Mouse (Mus musculus) liver, embryonic 12.5 days (tissue): ENCODE results near the gene Map10. TPM values are rescaled to one million over a fixed set of nuclear protein-coding genes. Genes with fewer than 3 reads are reported as not detected.

Experiments
- ATAC-seq: fragments of 200-750 bp; cut with Nextera tagmentation; 2 replicates; pipeline ENCODE4 v1.8.0; 2017; ENCODE audit warnings: moderate number of reproducible peaks, mild to moderate bottlenecking, moderate library complexity
- H3K27ac ChIP-seq: fragments of 300-500 bp; sonication (generic); 2 replicates; pipeline ENCODE4 v1.5.1; 2016; ENCODE audit warnings: mild to moderate bottlenecking
- H3K27me3 ChIP-seq: fragments of 300-500 bp; sonication (generic); replicated peaks from 2 replicates; pipeline ENCODE4 v1.6.1; 2016; ENCODE audit warnings: mild to moderate bottlenecking, moderate library complexity
- H3K36me3 ChIP-seq: fragments of 300-500 bp; sonication (generic); 2 replicates; pipeline ENCODE4 v1.6.1; 2016; ENCODE audit warnings: mild to moderate bottlenecking, moderate library complexity
- H3K4me1 ChIP-seq: fragments of 300-500 bp; sonication (generic); 2 replicates; pipeline ENCODE4 v1.6.1; 2016
- H3K4me2 ChIP-seq: fragments of 300-500 bp; sonication (generic); 2 replicates; pipeline ENCODE4 v1.6.1; 2016; ENCODE audit warnings: mild to moderate bottlenecking, moderate library complexity
- H3K4me3 ChIP-seq: fragments of 300-500 bp; sonication (generic); 2 replicates; pipeline ENCODE4 v1.5.1; 2016; ENCODE audit warnings: mild to moderate bottlenecking, moderate library complexity
- H3K9ac ChIP-seq: fragments of 300-500 bp; sonication (generic); 2 replicates; pipeline ENCODE4 v1.6.1; 2016; ENCODE audit warnings: mild to moderate bottlenecking, moderate library complexity
- H3K9me3 ChIP-seq: fragments of 300-500 bp; sonication (generic); replicated peaks from 2 replicates; pipeline ENCODE4 v1.6.1; 2016; ENCODE audit warnings: mild to moderate bottlenecking, moderate library complexity
- WGBS: fragments of 180-500 bp; shearing (Covaris S2); methylation state at CpG from one replicate; pipeline ENCODE4 v1.1.7; 2016; ENCODE audit not compliant: insufficient replicate concordance; 5-methylcytosine and 5-hydroxymethylcytosine counted together
- polyA plus RNA-seq: library from polyadenylated mRNA; unstranded; fragments of >200 nt; fragmentation: Nextera tagmentation; extraction: Ambion mirVana; gene quantifications from 2 replicates; pipeline ENCODE4 v1.2.1, GENCODE M21; 2016

Map10 gene
- polyA plus RNA-seq, 1 experiment from 2014 or later = 1.3 TPM

DNA sequence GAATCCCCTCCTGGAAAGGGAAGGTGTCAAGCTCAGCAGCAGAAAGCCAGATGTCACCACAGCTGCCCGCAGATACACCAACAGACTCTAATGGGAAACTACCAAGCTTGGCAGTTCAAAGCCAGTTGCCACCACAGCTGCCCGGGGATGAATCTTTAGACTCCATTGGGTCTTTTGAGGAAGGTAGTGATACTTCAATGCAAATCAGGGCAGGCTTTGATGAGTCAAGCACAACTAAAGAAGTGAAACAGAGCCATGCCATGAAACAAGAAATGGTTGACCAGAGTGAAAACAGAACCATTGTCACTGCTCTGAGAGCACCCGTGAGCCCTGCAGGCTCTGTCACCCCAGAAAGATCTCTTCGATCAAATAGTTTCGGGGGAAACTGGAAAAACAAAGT lies 1.8 kb downstream of the Map10 start:
- H3K9me3 ChIP-seq = peaks cover 23% of the 10 kb centered on the region
- ATAC-seq = no peak
- no peak overlapping the region for H3K4me3 ChIP-seq
- H3K27ac ChIP-seq = no peak overlapping the region
- H3K27me3 ChIP-seq = no peaks in the 10 kb centered on the region; the same call in 1 of the 2 replicates
- H3K4me1 ChIP-seq = peaks cover 12% of the 10 kb centered on the region
- WGBS = 83% methylated on average over 5 of the region's 5 CpGs
- H3K9ac ChIP-seq = no peak overlapping the region
- H3K36me3 ChIP-seq = peaks cover 8% of the 10 kb centered on the region; the same call in 1 of the 2 replicates
- no peak overlapping the region for H3K4me2 ChIP-seq

DNA sequence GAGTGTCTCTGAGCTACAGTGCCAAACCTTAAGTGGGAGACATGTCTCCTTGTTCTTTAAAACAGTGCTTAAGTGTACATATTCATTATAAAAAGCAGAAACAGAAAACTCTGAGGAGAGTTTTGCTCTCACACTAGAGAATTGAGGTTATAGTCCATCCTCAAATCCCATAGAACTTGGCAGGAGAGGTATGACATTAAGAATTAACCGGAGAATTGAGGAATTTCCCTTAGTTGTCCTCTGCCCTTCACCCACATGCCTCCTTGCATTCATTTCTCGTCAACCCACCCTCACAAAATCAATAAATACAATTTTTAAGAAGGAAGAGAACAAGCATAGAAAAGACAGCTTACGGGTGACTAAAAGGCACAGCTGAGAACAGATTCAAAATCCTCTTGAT lies 6.2 kb downstream of the Map10 start:
- Histone ChIP-seq H3K4me3 (no peak overlapping the region), H3K9ac (no peak overlapping the region), H3K9me3 (peaks cover 15% of the 10 kb centered on the region), H3K27me3 (peaks cover 5% of the 10 kb centered on the region; the same call in 1 of the 2 replicates), H3K4me2 (no peak overlapping the region), H3K4me1 (no peaks in the 10 kb centered on the region), H3K27ac (no peak overlapping the region), H3K36me3 (peaks cover 5% of the 10 kb centered on the region; the same call in 1 of the 2 replicates)
- WGBS = 57% methylated on average over 3 of the region's 3 CpGs
- ATAC-seq = no peak

DNA sequence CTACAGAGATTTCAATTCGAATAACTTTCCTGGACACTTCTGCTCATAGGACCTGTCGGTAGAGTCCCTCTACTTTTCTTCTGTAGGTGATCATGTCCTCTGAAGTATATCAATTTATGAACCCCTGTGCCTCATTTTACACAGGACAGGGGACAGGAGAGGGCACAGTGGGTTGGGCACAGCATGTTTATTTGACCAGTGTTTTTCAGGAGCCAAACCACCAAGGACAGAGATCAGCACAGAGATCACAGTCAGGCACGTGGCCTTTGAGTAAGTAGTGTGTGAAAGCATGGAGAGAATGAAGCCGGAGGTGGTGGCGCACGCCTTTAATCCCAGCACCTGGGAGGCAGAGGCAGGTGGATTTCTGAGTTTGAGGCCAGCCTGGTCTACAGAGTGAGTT lies 7.9 kb downstream of the Map10 start:
- Histone ChIP-seq H3K4me2 (no peak overlapping the region), H3K36me3 (no peaks in the 10 kb centered on the region), H3K27ac (no peak overlapping the region), H3K4me1 (no peaks in the 10 kb centered on the region), H3K9me3 (no peaks in the 10 kb centered on the region), H3K27me3 (peaks cover 7% of the 10 kb centered on the region; the same call in 1 of the 2 replicates), H3K4me3 (no peak overlapping the region), H3K9ac (no peak overlapping the region)
- 74% methylated on average over 6 of the region's 6 CpGs for WGBS
- no peak for ATAC-seq

DNA sequence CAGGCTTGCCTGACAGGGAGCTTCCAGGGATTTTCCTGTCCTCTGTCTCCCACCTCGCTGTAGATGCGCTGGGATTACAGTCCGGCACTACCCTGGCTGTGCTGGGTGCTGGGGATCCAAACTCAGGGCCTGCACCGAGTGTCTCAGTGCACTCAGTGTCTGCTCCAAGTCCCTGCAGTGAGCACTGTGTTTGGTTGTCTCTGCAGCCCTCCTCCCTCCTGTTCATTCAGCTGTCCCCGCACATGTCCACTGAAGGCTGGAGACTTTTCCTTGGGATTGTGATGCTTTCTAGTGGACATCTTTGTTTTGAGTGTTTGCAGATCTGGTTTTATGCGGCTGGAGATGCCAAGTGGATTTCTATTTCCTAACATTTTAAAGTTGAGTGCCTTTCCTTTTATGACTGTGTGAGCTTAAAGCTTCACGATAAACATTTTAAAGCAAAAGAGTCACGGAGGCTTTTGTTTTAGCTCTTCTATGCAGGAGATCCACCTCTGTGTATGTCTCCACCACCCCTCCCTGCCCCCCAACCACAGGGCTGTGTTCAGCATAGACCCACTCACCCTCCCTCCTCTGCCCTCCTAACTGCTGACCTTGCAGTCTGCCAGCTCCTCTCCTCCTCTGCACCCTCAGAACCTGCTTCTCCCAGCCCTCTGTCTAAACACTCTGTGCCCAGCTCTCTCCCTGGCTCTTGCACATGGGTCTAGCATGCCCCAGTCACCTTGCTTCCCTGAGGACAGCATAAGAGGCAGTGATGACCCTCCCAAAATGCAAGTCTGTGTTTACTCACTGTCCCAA lies 9.4 kb downstream of the Map10 start:
- Histone ChIP-seq H3K4me2 (no peak overlapping the region), H3K9me3 (no peaks in the 10 kb centered on the region), H3K27me3 (peaks cover 7% of the 10 kb centered on the region; the same call in 1 of the 2 replicates), H3K36me3 (no peaks in the 10 kb centered on the region), H3K4me1 (no peaks in the 10 kb centered on the region), H3K9ac (no peak overlapping the region), H3K27ac (no peak overlapping the region), H3K4me3 (no peak overlapping the region)
- 72% methylated on average over 8 of the region's 8 CpGs for WGBS
- ATAC-seq = no peak

DNA sequence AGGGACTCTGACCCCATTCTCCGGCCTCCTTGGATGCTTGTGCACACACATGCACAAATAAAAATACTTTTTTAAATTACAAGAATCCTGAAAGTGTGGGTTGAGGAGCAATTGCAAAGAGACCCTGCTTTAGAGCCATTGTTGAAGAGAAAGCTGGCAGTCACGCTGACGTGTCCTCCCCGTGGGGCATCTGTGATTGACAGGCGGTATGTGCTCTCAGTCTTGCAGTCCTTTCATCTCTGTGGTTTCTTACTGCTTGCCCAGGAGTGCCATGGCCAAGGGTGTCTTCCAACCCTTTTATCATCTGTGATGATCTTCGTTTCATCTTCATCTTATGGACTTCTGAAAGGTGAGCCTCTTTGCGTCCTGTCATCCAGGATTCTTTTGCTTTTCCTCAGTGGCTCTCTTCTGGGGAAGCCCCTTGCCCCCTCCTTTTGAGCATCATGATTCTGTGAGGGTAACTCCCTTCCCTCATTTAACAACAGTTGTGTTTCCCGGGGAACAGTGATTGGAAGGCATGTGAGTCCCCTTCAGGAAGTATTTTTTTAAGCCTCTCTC lies 11.3 kb downstream of the Map10 start:
- no peak overlapping the region for H3K4me3 ChIP-seq
- ATAC-seq = no peak
- H3K9ac ChIP-seq = no peak overlapping the region
- H3K4me2 ChIP-seq = no peak overlapping the region
- H3K36me3 ChIP-seq = no peaks in the 10 kb centered on the region
- no peaks in the 10 kb centered on the region for H3K4me1 ChIP-seq
- no peaks in the 10 kb centered on the region for H3K9me3 ChIP-seq
- 46% methylated on average over 8 of the region's 8 CpGs for WGBS
- no peak overlapping the region for H3K27ac ChIP-seq
- H3K27me3 ChIP-seq = peaks cover 7% of the 10 kb centered on the region; the same call in 1 of the 2 replicates

DNA sequence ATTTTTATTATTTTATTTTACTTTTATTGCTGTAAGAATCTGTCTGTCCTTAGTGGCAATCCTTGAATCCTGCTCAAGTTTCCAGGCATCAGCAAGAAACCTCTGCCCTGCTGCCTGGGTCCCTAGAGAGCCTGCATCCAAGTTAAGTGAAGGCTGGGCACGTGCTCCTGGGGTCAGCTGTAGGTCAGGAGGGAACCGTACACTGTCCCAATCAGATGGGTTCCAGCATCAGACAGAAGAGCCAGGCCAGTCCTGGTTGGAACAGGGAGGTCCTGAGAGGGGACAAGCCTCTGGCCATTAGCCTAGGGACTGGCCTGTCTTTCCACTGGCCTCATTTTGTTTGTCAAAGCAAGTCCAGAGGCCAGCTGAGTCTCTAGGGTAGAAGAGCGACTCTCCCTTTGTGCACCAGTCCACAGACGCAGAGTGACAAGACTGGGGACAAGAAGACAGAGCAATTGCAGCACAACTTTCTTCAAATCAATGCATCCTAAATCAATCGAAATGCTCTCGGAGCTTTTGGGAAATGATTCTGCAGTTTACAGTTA lies 15.7 kb downstream of the Map10 start:
- no peaks in the 10 kb centered on the region for H3K36me3 ChIP-seq
- no peak overlapping the region for H3K4me3 ChIP-seq
- no peaks in the 10 kb centered on the region for H3K9me3 ChIP-seq
- no peak overlapping the region for H3K27ac ChIP-seq
- no peak for ATAC-seq
- no peaks in the 10 kb centered on the region for H3K4me1 ChIP-seq
- no peak overlapping the region for H3K4me2 ChIP-seq
- peaks cover 8% of the 10 kb centered on the region; the same call in 1 of the 2 replicates for H3K27me3 ChIP-seq
- H3K9ac ChIP-seq = no peak overlapping the region
- 74% methylated on average over 6 of the region's 6 CpGs for WGBS

DNA sequence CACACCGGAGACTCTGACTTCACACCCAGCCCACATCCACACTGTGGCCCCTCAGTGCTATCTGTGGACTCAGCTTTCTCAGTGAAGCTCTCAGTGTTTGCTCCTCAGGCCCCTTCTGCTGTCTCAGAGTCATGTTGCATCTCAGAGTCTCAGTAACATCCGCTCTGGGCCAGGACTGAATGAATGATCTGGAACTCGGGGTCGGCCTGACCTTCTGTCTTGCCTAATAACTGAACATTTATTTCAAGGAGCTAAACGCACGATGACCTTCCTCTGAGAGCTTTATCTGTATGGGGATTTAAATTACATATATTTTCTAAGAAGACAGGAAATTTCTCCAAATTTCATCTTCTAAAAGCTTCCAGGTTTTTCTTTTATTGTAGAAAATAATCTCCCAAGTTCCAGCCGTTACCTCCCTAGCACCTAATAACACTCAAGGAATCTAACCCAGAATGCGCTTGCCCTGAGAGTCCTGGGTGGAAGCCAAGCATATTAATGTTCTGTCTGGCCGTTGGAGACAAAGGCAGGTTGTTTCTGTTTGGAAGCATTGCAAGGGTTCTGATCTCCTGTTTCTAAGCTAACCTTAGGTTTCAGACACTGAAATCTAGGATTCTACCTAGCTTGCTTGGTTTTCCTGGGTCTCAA lies 16.7 kb downstream of the Map10 start:
- H3K4me3 ChIP-seq = no peak overlapping the region
- peaks cover 4% of the 10 kb centered on the region; the same call in 1 of the 2 replicates for H3K27me3 ChIP-seq
- no peak overlapping the region for H3K4me2 ChIP-seq
- no peaks in the 10 kb centered on the region for H3K36me3 ChIP-seq
- H3K9ac ChIP-seq = no peak overlapping the region
- no peak overlapping the region for H3K27ac ChIP-seq
- no peaks in the 10 kb centered on the region for H3K4me1 ChIP-seq
- 67% methylated on average over 9 of the region's 9 CpGs for WGBS
- ATAC-seq = no peak
- no peaks in the 10 kb centered on the region for H3K9me3 ChIP-seq

DNA sequence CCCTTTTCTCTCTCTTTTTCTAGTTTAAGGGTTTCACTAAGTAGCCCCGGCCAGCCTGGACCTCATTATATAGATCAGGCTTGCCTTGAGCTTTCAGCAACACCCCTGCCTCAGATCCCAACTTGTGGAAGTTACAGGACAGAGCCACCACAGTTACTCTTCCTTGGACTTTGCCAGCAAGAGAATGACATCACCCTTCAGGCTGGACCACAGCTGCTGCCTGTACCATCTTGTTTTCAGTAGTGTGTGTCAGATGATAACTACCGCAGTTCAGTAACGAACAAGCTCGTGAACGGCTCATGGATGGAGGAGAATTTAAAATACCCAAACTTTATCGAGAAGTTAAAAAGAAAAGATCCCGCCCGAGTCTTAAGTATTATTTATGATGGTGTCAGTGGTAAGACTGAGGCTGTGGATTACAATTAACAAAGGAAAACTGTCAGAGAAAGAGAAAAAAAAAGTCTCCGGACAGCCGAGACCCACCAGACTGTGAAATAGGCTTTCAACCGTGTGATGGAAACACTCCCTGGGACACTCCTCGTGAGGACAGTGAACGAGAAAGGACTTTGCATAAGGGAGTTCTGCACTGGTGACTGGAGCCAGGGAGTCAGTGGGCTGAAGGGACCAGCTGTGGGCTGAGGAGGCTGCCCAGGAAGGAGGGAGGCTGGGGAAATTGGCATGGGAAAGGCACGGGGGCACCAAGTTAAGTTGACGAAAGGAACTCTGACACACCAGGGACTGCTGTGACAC lies 20.7 kb downstream of the Map10 start:
- Histone ChIP-seq H3K27me3 (peaks cover 4% of the 10 kb centered on the region; the same call in 1 of the 2 replicates), H3K9me3 (no peaks in the 10 kb centered on the region), H3K27ac (no peak overlapping the region), H3K4me3 (no peak overlapping the region), H3K4me1 (peaks cover 6% of the 10 kb centered on the region), H3K36me3 (no peaks in the 10 kb centered on the region), H3K4me2 (no peak overlapping the region), H3K9ac (no peak overlapping the region)
- ATAC-seq = no peak
- 73% methylated on average over 15 of the region's 15 CpGs for WGBS

DNA sequence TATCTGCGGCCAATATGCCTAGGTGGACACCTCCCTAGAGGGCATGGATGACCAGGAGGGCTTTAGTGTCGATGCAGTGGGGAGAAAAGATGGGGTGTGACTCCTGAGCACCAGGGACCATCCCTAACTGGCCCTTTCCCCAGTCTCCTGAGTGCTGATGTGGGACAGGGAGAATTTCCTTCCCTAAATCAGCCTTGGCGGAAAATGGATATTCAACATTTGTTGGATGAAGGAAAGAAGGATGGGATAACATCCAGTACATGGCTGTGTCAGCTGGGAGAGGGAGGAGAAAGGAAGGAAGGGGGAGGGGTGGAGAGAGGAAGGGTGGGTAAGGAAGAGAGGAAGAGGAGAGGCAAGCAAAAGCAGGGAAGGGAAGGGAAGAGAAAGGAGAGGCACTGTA lies 21.3 kb downstream of the Map10 start:
- Histone ChIP-seq H3K4me1 (peaks cover 6% of the 10 kb centered on the region), H3K9me3 (no peaks in the 10 kb centered on the region), H3K4me3 (no peak overlapping the region), H3K27ac (no peak overlapping the region), H3K36me3 (no peaks in the 10 kb centered on the region), H3K9ac (no peak overlapping the region), H3K4me2 (no peak overlapping the region), H3K27me3 (peaks cover 4% of the 10 kb centered on the region; the same call in 1 of the 2 replicates)
- ATAC-seq = no peak
- 56% methylated on average over 3 of the region's 3 CpGs for WGBS

DNA sequence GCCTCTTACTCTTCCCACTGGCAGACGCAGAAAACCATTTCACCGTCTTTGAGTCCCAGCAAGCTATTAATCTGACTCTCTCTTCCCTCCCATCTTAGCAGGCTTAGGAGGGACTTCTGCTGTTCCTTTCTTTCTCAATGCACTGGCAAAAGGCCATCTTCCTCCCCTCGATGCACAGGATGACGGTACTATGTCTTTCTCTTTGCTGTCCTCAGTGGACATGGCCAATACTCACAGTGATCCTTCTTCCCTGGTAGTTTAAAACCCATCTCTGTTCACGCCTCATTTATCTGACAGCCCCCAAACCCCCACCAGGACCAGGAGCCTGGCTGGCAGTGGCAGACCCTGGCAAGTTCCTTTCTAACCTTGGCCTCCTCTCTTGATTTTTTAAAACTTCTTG lies 22.8 kb downstream of the Map10 start:
- ATAC-seq = no peak
- H3K9me3 ChIP-seq = no peaks in the 10 kb centered on the region

DNA sequence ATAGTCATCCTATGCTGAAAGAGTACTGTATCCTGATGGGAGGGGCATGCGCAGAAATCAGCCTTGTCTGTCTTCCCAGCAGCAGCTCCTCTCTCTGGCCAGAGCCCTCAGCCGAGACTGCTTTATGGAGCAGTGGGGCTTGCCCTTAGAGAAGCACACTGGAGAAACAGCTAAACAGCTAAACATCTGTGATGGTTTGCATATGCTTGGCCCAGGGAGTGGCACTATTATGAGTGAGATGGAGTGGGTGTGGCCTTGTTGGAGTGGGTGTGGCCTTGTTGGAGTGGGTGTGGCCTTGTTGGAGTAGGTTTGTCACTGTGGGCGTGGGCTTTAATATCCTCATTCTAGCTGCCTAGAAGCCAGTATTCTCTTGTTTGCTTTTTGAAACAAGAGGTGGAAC lies 23.6 kb downstream of the Map10 start:
- ATAC-seq = no peak; the same call in 1 of the 2 replicates
- Histone ChIP-seq H3K9me3 (no peaks in the 10 kb centered on the region), H3K4me1 (peaks cover 6% of the 10 kb centered on the region), H3K27me3 (peaks cover 4% of the 10 kb centered on the region; the same call in 1 of the 2 replicates), H3K36me3 (no peaks in the 10 kb centered on the region), H3K9ac (no peak overlapping the region), H3K27ac (no peak overlapping the region), H3K4me2 (no peak overlapping the region), H3K4me3 (no peak overlapping the region)
- WGBS = 80% methylated on average over 3 of the region's 3 CpGs

More for the DNA sequence above, 22.8 kb downstream of the Map10 start:
- 48% methylated on average over 5 of the region's 5 CpGs for WGBS
- H3K4me2 ChIP-seq = no peak overlapping the region
- H3K9ac ChIP-seq = no peak overlapping the region
- no peaks in the 10 kb centered on the region for H3K36me3 ChIP-seq
- H3K4me1 ChIP-seq = peaks cover 6% of the 10 kb centered on the region
- peaks cover 4% of the 10 kb centered on the region; the same call in 1 of the 2 replicates for H3K27me3 ChIP-seq
- no peak overlapping the region for H3K4me3 ChIP-seq
- H3K27ac ChIP-seq = no peak overlapping the region
